Mouse (Mus musculus): ENCODE results near the gene Dnajb1. TPM values are rescaled to one million over a fixed set of nuclear protein-coding genes. Genes with fewer than 3 reads are reported as not detected.
"Not testable (repeated sequence)": the region's sequence is repeated elsewhere in the genome, so short reads cannot be mapped to it uniquely, and the experiment has no call there.

The Dnajb1 gene
- total RNA-seq (2021) = 10 to 100 TPM; 17.5 to 18.0 TPM

DNA sequence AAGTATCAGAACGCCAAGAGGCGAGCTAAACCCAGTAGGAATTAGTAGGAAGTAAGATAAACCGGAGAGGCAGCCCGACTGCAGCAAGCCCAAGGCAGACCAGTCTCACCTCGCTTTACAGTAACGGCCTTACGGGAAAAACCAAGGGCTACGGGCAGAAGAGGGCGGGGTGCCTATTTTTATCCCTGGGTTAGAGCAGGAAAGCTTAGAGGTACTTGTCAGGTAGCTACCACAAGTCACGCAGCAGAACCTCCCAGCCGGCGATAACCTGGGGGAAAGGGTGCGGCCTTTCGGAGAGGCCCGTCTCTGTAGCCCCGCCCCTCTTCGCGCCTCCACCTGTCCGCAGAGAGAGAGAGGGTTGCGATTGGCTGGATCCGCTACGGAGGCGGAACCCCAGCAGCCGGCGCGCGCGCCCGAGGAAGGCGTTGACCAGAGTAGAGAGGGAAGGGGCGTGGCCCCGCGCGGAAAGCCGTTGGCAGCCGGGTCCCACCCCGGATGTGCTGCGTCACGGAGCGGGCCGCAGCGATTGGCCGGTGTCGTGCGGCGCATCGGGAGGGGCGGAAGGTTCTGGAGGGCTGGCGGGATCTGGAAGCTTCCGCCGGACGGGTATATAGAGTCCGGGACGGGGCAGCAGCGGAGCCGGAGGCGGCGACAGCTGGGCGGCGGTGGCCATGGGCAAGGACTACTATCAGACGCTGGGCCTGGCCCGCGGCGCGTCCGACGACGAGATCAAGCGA lies at the start of gene Dnajb1, which contains the start of gene Tecr:
Dnajb1 (plus strand) TSS at position 533 of the 737 bp plus-strand sequence.
Tecr (minus strand) TSS at position 311 of the 737 bp plus-strand sequence.
- DNase-seq = peak; percentile 99 to 100
- intact Hi-C loops (cut with DNase I) = no loop called here

DNA sequence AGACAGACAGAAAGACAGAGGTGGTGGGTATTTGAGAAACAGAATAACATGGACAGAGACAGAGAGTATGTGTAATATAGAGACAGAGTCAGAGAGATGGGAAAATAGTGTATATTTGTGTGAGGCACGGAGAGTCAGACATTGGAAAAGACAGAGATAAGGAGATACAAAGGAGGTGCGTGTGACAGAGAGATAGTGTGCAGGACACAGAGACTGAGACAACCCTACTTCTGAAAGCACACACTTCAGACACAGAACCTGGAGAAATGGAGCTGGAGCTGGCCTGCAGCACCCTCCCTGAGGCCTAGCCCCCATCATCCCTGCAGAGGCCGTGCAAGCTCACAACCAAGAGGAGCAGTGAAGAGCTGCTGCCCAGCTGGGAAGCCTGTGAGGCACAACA lies 45.3 kb upstream of the Dnajb1 start:
- no peak for DNase-seq
- intact Hi-C loops (cut with DNase I) = no loop called here

DNA sequence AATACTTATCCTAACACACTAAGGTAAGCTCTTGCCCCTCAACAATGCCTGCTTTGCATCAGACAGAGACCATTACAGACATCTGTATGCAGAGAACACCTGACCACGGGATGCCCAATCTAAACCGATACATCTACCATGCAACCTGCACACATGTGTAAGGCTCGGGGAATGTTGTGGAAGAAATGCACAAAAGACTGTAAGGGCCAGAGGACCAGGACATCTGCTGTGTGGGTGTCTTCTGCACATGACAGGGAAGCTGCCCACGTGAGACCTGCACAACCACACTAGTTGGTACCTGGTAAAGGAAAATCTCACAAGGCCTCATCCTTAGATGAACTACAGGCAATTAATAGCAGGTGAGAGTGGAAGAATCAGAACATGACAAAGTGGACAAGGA lies 44.7 kb upstream of the Dnajb1 start:
- intact Hi-C loops (cut with DNase I) = no loop called here

DNA sequence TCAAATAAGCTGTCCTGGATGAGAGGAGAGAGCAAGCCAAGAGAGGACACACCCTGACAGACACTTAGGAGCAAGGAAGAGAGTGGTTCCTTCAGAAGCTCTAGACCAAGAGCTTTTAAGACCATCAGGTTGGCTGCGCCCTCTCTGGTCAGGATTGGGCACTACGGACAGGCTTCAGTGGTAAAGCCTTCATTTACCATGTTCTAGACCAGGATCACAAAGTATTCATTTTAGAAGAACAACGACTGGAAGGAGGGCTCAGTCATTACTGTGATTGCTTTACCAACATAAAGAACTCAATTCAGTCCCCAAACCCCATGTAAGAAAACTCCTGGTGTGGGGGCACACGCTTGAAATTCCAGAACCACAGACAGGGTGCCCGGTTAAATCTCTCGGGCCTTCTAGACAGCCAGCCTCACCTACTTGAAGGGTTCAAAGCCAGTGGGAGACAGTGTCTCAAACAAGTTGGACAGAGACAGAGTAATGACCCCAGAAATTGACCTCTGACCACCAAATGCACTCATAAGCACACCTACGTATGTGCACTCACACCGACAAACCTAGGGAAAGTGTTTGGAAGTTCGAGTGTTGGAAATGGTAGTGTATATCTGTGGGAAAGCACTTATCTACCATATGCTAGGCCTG lies 42.1 kb upstream of the Dnajb1 start:
- DNase-seq = peak in 1 of 2 experiments; percentile 6
- intact Hi-C loops (cut with DNase I) = loop anchor here (5.0 kb wide), 1 partner anchor 56 kb away; no protein-coding TSS in a partner anchor

More for the DNA sequence above, 44.7 kb upstream of the Dnajb1 start:
- no peak for DNase-seq

DNA sequence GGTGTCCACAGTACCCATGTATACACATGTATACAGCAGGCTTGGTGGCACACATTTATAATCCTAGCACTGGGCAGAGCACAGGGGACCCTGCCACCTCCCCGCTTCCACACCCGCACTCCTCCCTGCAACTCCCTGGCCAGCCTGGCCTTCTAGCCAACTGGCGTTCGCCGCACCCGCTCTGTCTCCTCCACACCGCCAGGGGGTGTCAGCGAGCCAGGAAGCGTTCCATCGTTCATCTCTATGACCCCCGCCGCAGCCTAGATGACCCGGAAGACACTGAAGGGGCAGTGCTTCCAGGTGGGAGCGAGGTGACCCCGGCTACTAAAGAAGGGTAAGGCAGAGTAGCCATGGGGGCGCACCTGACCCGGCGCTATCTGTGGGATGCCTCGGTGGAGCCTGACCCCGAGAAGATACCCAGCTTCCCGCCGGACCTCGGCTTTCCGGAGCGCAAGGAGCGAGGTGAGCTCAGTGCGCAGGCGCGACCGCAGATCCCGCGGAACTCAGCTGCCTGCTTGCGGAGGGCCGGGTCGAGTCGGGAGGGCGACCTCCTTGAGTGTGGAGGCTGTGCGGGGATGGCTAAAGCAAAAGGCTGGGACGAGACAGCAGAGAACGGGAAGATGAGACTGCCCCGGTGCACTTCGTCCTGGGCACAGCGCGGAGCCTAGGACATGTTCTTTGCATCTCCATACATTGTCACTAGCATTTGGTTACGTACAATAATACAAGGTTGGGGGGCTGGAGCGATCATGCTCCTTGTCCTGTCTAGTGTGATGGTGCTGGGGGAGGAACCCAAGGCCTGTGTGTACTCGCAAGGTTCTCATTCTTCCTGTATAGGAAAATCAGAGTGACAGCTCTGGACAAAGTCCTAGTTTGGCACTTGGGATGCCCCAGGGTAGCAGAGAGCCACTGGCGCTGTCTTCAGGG lies 41.3 kb upstream of the Dnajb1 start, which contains the start of gene Ndufb7:
Ndufb7 (plus strand) TSS at position 203 of the 927 bp plus-strand sequence.
- intact Hi-C loops (cut with DNase I) = loop anchor here (5.0 kb wide), 1 partner anchor 56 kb away; no protein-coding TSS in a partner anchor
- peak; percentile 96 to 98 for DNase-seq

DNA sequence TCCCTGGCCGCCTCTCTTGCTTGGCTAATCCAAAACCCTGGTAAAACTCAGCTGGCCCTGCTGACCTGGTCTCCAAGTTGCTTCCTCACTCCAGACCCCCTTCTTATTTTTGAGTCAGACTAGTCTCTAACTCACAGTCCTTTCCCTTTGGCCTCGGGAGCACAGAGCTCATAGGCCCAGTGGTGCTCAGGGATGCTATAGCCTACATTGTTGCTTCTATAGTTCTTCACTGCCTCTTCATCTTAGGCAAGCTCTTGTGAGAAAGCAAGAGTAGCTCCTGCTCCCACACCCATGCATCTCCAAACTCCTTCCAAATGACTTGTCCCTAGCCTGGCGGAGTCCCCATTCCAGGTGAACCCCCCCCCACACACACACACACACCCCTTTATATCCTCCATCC lies 40.3 kb upstream of the Dnajb1 start:
- intact Hi-C loops (cut with DNase I) = loop anchor here (5.0 kb wide), 1 partner anchor 55 kb away; no protein-coding TSS in a partner anchor
- DNase-seq = peak in 1 of 2 experiments; percentile 1

DNA sequence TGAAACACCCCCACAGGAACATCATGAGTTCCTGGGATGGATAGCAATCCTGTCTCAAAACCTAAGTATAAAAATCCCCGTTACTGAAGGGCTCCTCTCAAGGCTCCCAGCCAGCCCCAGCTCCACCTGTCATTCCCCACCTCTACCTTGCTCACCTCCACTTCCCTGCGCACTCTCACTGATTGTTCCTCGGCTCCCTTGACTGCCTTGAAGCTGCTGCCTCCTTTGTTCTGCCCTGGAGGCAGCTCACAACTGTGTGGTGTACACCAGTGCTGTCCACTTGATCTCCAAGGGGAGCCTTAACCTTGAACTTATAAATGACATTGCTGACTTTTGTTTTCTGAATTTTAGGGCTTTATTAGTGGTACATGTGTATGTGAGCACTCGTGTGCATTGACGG lies 39.9 kb upstream of the Dnajb1 start:
- DNase-seq = peak in 1 of 2 experiments; percentile 0
- intact Hi-C loops (cut with DNase I) = loop anchor here (5.0 kb wide), 1 partner anchor 54 kb away; no protein-coding TSS in a partner anchor

DNA sequence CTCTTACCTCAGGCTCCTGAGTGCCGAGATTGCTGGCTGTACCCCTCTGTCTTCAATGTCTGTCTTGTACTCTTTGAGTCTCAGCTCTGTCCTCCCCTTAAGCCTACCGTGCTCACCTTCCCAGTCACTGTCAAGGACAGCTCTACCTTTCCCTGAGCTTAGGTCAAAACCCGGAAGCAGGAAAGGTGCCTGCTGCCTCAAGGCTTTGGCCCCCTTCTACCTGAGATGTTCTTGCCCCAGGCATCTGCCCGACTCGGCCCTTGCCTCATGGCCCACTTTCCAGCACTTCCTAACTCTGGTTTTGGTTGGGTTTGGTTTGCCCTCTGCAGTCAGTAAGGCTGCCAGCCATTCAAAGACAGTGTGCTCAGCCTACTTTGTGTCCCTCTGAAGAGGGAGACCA lies 39.2 kb upstream of the Dnajb1 start:
- intact Hi-C loops (cut with DNase I) = loop anchor here (5.0 kb wide), 1 partner anchor 54 kb away; no protein-coding TSS in a partner anchor
- DNase-seq = peak in 1 of 2 experiments; percentile 1

DNA sequence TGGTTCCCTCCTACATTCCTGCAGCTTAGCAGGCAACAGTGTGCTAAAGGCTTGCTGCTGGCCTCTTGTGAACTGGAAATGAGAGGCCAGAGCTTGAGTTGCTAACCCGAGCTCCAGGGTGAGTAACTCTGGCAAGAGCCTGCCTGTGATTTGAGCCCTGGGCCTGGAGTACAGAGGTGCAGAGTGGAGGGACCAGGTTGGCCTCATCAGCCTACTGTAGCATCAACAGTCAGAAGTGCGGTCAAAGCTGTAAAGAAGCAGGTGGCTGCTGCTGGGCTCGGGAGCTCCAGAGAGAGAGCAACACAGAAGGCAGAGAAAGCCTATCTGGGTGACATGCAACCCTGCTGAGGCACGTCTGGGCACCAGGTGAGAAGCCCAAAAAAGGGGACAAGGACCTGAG lies 38.8 kb upstream of the Dnajb1 start:
- DNase-seq = peak in 1 of 2 experiments; percentile 1
- intact Hi-C loops (cut with DNase I) = loop anchor here (5.0 kb wide), 1 partner anchor 53 kb away; no protein-coding TSS in a partner anchor

DNA sequence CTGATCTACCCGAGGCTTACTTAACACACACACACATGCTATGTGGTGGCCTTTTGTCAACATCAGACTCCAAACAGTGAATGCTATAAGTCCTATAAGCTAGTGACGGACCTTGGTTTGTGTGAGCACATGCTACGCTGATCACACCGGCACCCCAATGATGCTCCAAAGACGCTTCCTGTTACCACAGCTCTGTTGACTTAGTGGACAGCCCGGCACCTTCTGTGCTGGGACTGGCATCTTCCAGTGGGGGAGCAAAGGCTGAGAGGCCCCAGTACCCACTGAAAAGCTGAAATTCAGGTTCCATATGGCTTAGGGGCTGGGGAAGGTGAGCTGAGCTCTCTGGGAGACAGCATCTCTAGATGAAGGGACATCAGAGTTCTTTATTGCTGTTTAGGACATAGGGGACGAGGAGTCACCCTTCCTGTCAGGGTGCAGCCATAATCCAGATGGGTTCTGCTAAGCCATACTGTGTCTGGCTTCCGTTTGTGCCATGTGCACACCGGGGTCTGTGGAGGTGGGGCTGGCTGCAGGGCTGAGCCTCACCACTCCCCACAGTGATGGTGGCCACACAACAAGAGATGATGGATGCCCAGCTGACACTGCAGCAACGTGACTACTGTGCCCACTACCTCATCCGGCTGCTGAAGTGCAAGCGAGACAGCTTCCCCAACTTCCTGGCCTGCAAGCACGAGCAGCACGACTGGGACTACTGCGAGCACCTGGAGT lies 37.6 kb upstream of the Dnajb1 start:
- DNase-seq = no peak
- intact Hi-C loops (cut with DNase I) = no loop called here

DNA sequence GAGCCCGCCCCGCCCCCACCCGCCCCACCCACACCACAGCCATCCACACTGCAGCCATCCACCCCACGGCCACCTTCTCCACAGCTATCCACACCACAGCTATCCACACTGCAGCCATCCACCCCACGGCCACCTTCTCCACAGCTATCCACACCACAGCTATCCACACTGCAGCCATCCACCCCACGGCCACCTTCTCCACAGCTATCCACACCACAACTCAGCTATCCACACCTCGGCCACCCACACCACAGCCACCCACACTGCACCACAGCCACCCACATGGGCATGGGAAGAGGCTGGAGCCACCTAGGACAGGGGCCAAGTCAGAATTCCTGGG lies 37.0 kb upstream of the Dnajb1 start:
- intact Hi-C loops (cut with DNase I); DNase-seq: not testable (repeated sequence)

DNA sequence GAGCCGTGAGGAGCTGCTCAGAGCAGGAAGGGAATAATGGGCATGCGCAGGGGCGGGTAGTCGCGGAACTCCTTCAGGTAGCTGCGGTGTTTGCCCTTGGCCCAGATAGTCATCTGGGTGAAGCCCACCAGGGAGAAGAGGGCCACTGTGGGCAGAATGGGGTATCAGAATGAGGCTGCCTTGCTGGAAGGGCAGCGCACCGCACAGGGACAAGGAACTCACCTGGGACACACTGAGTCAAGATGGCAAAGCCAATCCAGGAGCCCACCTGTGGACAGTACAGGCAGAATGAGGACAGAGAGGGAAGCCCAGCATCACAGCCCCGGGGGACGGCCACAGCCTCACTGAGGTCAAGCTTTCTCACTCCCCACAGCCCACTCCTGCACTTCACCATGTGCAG lies 36.2 kb upstream of the Dnajb1 start:
- peak in 1 of 2 experiments; percentile 1 for DNase-seq
- intact Hi-C loops (cut with DNase I) = no loop called here

DNA sequence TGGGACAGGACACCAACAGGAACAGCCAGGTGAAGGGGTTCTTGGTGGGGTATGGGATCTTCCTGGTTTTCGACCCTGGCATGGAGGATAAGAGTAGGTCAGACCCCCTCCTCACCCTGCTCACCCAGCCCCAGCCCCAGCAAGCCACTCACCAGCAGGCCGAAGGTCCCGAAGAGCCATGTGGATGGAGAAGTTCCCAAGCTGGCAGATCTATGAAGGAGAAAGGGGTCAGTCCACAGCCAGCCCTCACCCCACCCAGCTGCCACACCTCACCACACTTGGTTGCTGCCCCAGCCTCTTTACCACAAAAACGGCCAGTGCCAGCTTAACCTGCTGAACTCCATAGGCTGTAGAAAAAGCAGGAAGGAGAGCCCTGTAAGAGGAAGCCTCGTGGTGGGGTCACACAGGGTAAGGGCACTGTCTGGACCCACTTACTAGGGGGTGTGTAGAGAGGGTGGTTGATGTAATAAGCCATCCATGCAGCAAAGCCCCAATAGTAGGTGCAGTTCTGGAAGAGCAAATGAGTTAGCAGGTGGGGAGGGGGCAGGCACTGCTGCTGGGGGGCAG lies 35.7 kb upstream of the Dnajb1 start:
- intact Hi-C loops (cut with DNase I) = no loop called here
- DNase-seq = peak in 1 of 2 experiments; percentile 0

DNA sequence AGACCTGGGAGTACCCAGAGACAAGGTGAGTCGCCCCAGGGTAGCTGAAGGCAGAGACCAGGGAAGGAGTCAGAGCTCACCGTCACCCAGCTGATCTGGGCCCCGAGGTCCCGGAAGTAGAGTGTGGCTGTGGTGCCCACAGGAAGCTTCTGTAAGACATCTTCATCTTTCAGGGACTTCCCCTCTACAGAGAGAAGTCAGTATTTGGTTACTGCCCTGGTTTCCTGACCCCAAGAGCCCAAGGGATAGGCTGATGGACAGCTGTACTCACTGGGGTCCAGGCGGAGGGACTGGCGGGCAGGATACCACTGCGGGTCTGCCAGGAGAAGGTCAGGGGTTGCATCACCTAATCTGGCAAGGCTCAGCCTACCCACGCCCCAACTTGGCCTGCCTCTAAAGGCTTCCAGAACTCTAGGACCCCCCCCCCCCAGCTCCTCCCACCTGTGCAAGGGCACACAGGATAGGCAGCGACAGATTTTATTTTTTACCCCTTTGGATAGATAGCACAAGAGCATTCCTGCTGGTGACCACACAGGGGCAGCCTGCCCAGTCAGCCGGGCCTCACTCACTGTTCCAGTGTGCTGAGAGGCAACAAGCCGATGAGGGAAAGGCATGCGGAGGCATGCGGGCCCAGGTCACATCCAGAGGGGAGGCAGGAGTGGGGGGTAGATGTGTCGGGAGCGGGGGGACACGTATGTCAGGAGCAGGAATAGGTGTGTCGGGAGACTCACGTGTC lies 34.7 kb upstream of the Dnajb1 start:
- intact Hi-C loops (cut with DNase I) = no loop called here
- peak; percentile 75 to 77 for DNase-seq

DNA sequence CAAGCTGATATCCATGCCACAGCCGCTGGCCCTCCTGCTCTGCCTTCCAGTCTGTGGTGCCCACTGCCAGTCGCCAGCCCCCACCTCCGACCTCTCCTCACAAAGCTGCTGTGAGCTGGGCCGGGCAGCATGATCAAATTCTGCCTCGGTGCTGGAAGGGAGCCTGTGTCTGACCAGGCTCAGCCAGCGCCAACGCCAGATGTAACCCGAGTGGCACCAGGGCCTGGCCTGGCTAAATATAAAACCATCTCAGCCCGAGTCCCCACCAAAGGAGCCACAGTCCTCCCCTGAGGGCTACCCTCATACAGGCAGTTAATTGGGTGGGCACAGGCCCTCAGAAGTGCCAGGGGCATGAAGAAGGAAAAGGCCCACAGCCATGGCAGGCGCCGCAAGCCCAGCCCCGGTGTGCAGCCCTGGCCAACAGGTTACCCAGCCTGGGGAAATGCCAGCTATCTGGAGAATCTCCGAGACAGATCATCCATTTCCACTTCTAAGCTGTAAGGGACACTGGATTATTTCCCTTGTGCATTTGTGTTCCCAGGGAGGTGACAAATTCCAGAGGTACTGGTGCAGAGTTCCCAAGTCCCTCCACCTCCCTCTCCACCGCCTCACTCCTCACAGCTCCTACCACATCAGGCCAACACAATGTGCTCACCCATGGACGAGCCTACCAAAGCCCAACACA lies 33.2 kb upstream of the Dnajb1 start:
- peak in 1 of 2 experiments; percentile 44 for DNase-seq
- intact Hi-C loops (cut with DNase I) = no loop called here

DNA sequence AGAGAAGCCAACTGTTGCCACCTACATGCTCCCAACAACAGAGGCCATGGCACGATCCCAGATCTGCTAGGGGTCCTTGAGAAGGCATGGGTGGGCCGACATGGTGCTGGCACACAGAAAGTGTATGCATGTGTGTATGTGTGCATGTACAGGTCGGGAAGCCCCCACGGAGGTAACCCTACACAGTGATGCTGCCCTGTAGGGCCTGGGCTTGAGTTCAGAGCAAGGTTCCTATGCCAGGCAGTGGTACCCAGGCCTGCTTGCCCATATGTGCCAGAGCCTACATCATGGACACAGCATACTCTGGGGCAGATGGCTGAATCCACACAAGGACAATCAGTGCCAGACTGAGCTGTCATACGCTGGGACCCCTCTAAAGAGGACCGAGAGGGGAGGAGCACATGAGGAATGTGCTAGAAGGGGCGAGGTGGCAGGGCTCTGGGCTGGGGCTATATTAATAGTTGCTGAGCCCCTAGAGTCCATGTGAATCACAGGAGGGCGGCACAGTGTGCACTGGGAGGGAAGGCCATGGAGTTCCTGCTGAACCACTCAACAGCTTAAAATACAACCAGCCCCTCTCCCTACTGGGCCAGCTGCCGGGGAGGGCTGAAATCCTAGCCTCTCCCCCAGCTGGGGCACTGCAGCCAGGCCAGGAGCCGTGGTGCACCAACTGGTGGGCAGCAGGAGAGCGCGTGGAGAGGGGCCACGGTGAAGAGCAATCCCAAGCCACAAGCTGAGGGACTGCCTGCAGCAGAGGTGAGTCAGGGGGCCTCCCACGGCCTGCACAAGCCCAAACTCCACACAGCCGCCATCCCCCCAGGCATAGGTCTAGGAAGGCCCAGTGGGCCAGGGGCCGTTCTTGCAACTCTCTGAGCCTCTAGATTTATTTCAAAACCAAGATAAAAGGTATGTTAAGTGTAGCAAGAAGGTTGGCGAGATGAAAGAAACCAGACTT lies 32.2 kb upstream of the Dnajb1 start:
- intact Hi-C loops (cut with DNase I) = no loop called here
- peak; percentile 57 to 69 for DNase-seq

DNA sequence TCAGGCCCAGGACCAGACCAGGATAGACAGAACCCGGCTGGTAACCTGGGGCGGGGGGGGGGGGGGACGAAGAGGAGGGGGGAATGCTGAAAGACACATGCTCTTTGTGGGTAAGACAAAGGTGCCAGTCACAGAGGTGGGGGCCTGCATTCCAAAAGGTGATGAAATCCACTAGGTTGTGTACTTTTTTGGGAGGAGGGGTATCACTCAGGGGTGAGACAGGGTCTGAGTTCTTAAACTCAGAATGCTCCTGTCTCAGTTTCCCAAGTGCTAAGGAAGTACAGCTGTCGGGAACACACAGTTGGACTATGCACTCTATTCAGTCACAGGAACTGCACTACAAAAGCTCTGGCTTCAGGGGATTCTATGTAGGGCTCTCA lies 31.5 kb upstream of the Dnajb1 start:
- intact Hi-C loops (cut with DNase I) = no loop called here
- no peak for DNase-seq
